Mouse (Mus musculus) E14TG2a.4 (cell line): ENCODE results near the gene Emc7.

Source experiments
- CTCF ChIP-seq: conservative IDR thresholded peaks from 2 replicates; pipeline ENCODE4 v1.5.1; 2014; ENCODE audit warnings: low read length
- NANOG ChIP-seq: IDR thresholded peaks from 2 replicates; pipeline ENCODE4 v1.6.1; 2014; ENCODE audit warnings: borderline replicate concordance, low read length, mixed read lengths

- peak; percentile 33 for TF ChIP-seq CTCF
- TF ChIP-seq NANOG = no peak
Observed at GRCm38 (mm10) chr2:112449597-112450296, 5.0 kb upstream of the Emc7 start.
